Mouse (Mus musculus) forebrain, postnatal 0 days (tissue): ENCODE measurements around the gene Palm. TPM values are rescaled to one million over a fixed set of nuclear protein-coding genes. Genes with fewer than 3 reads are reported as not detected.

Experiments
- ATAC-seq: fragments of 200-750 bp; cut with Nextera tagmentation; 2 replicates; pipeline ENCODE4 v1.8.0; 2017; ENCODE audit warnings: mild to moderate bottlenecking, moderate library complexity
- DNase-seq: peaks from one replicate; pipeline ENCODE4 v3.0.0-alpha.2; 2015
- H3K27ac ChIP-seq: fragments of 300-500 bp; sonication (generic); 2 replicates; pipeline ENCODE4 v1.5.1; 2014; ENCODE audit warnings: low read depth, mild to moderate bottlenecking, antibody characterized with exemption, low read length, moderate library complexity, mixed read lengths
- H3K27me3 ChIP-seq: fragments of 300-500 bp; sonication (generic); 2 replicates; pipeline ENCODE4 v1.6.1; 2014; ENCODE audit warnings: mild to moderate bottlenecking, low read length, mixed read lengths; ENCODE audit not compliant: insufficient read depth
- H3K36me3 ChIP-seq: fragments of 300-500 bp; sonication (generic); 2 replicates; pipeline ENCODE4 v1.6.1; 2014; ENCODE audit warnings: mild to moderate bottlenecking, moderate library complexity; ENCODE audit not compliant: insufficient read depth
- H3K4me1 ChIP-seq: fragments of 300-500 bp; sonication (generic); 2 replicates; pipeline ENCODE4 v1.6.1; 2014; ENCODE audit warnings: antibody characterized with exemption; ENCODE audit not compliant: insufficient read depth
- H3K4me2 ChIP-seq: fragments of 300-500 bp; sonication (generic); 2 replicates; pipeline ENCODE4 v1.6.1; 2014; ENCODE audit warnings: low read depth, mild to moderate bottlenecking, moderate library complexity
- H3K4me3 ChIP-seq: fragments of 300-500 bp; sonication (generic); 2 replicates; pipeline ENCODE4 v1.5.1; 2014; ENCODE audit warnings: low read depth, low read length, mixed read lengths
- H3K9ac ChIP-seq: fragments of 300-500 bp; sonication (generic); 2 replicates; pipeline ENCODE4 v1.6.1; 2014; ENCODE audit warnings: mild to moderate bottlenecking
- H3K9me3 ChIP-seq: fragments of 300-500 bp; sonication (generic); 2 replicates; pipeline ENCODE4 v1.6.1; 2016; ENCODE audit warnings: low read length
- CTCF ChIP-seq: sonication (generic); IDR thresholded peaks from 2 replicates; pipeline ENCODE4 v1.5.1; 2016; ENCODE audit warnings: antibody characterized with exemption, control low read depth, low read depth
- WGBS: fragments of 180-500 bp; shearing (Covaris S2); extraction: QIAGEN DNeasy Blood & Tissue Kit; methylation state at CpG from one replicate; pipeline ENCODE4 v1.1.7; 2014; 5-methylcytosine and 5-hydroxymethylcytosine counted together
- polyA plus RNA-seq: library from polyadenylated mRNA; unstranded; fragments of >200 nt; fragmentation: Nextera tagmentation; extraction: Ambion mirVana; gene quantifications from 2 replicates; pipeline ENCODE4 v1.2.1, GENCODE M21; 2015
- total RNA-seq: library from RNA; depleted of rRNA; stranded (reverse); fragments of >200 nt; gene quantifications from 2 replicates; pipeline ENCODE4 v1.2.3, GENCODE M21; 2014

Palm gene
- total and polyA plus RNA-seq, 2 experiments from 2014 or later: 154 to 365 TPM

DNA sequence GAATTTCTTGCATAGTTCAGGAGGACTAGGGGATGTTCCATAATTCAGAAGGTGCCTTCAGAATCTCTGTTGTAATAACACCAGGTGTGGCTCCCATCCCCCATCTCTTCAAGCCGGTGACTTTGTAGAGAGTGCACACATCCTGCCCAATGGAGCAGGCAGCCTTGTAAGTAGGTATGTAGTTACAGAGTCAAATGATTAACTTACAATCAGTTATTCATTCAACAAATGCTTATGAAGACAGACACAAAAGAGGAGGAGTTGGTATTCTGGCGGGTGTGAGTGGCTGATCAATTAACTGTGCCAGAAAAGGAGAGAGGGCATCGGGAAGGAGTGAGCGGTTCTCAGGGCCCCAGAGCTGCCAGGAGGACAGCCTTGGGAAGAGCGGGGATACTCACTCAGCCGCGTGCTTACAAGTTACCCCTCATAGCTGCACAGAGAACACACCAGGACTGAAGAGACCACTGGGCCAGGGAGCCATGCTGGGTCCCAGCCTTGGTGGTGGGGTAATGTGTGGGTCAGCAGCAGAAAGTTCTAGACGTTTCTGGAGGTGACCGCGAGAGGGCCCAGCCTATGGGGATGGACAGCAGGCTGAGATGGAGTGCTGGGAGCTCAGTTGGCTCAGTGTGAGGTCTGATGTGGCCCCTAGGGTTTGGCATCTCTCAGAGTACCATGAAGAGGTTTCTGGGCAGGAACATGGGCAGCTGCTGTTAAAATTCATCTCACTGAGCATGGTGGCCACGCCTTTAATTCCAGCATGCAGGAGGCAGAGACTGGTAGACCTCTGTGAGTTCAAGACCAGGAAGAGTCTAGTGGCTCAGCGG is 22.5 kb downstream of the Palm start:
- Histone ChIP-seq H3K36me3 (peaks cover 61% of the 10 kb centered on the region), H3K27me3 (no peaks in the 10 kb centered on the region), H3K9me3 (no peaks in the 10 kb centered on the region), H3K4me1 (no peaks in the 10 kb centered on the region), H3K4me2 (no peak overlapping the region), H3K4me3 (no peak overlapping the region), H3K9ac (no peak overlapping the region), H3K27ac (no peak overlapping the region)
- DNase-seq: no peak
- no peak for TF ChIP-seq CTCF
- no peak for ATAC-seq
- 83% methylated on average over 12 of the region's 12 CpGs for WGBS

- ATAC-seq (no peak), DNase-seq (no peak)
- peak; percentile 67 for TF ChIP-seq CTCF
- Histone ChIP-seq H3K27ac (no peak overlapping the region), H3K9me3 (no peaks in the 10 kb centered on the region), H3K4me2 (no peak overlapping the region), H3K9ac (no peak overlapping the region), H3K4me3 (no peak overlapping the region), H3K36me3 (peaks cover 58% of the 10 kb centered on the region), H3K27me3 (no peaks in the 10 kb centered on the region), H3K4me1 (no peaks in the 10 kb centered on the region)
- 79% methylated on average over 2 of the region's 2 CpGs for WGBS
Measured at GRCm38 (mm10) chr10:79817111-79817510, 23.7 kb downstream of the Palm start.

GRCm38 (mm10) chr10:79818225-79818624 is 24.9 kb downstream of the Palm start:
- no peak for TF ChIP-seq CTCF

GRCm38 (mm10) chr10:79819606-79820005 is 26.2 kb downstream of the Palm start:
- WGBS: 92% methylated on average over 17 of the region's 17 CpGs
- no peak overlapping the region for H3K27ac ChIP-seq
- ATAC-seq: no peak

More at GRCm38 (mm10) chr10:79818225-79818624, 24.9 kb downstream of the Palm start:
- Histone ChIP-seq H3K9me3 (no peaks in the 10 kb centered on the region), H3K4me3 (no peak overlapping the region), H3K9ac (no peak overlapping the region), H3K4me1 (no peaks in the 10 kb centered on the region), H3K27me3 (no peaks in the 10 kb centered on the region), H3K4me2 (no peak overlapping the region), H3K36me3 (peaks cover 48% of the 10 kb centered on the region), H3K27ac (no peak overlapping the region)
- WGBS: 71% methylated on average over 4 of the region's 4 CpGs
- DNase-seq (no peak), ATAC-seq (no peak)

DNA sequence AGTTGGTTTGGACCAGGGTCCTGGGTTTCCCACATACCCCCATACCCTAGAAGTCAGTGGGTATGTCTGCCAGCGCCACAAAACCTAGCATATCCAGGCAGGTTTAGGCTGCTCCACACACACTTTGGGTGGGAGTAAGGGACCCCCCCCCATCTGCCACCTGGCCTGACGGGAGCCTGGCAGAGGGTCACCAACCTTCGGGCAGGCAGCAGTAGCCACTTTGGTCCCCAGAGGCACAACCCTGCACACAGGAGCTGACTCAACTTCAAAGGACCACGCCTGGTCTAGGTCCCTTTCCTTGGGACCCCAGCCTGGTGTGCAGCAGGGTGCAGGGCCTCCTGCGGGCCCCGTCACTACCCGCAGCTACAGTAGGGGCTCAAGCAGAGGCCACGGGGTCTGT is 26.9 kb downstream of the Palm start:
- Histone ChIP-seq H3K9ac (no peak overlapping the region), H3K36me3 (peaks cover 44% of the 10 kb centered on the region), H3K9me3 (no peaks in the 10 kb centered on the region), H3K27ac (no peak overlapping the region), H3K4me3 (no peak overlapping the region), H3K4me1 (no peaks in the 10 kb centered on the region), H3K27me3 (no peaks in the 10 kb centered on the region), H3K4me2 (no peak overlapping the region)
- no peak for DNase-seq
- 84% methylated on average over 8 of the region's 8 CpGs for WGBS
- TF ChIP-seq CTCF: no peak
- ATAC-seq: no peak

More at GRCm38 (mm10) chr10:79819606-79820005, 26.2 kb downstream of the Palm start:
- Histone ChIP-seq H3K4me3 (no peak overlapping the region), H3K4me1 (no peaks in the 10 kb centered on the region), H3K4me2 (no peak overlapping the region), H3K9me3 (no peaks in the 10 kb centered on the region), H3K36me3 (peaks cover 47% of the 10 kb centered on the region), H3K27me3 (no peaks in the 10 kb centered on the region), H3K9ac (no peak overlapping the region)
- no peak for DNase-seq
- TF ChIP-seq CTCF: no peak

- ATAC-seq: no peak
- H3K27ac ChIP-seq: no peak within 1 kb of the TSS
- TF ChIP-seq CTCF: no peak
Measured at GRCm38 (mm10) chr10:79820782-79821181, 27.4 kb downstream of the Palm start, which contains the start of gene Misp. TSS of gene Misp (plus strand) at chr10:79820989.

DNA sequence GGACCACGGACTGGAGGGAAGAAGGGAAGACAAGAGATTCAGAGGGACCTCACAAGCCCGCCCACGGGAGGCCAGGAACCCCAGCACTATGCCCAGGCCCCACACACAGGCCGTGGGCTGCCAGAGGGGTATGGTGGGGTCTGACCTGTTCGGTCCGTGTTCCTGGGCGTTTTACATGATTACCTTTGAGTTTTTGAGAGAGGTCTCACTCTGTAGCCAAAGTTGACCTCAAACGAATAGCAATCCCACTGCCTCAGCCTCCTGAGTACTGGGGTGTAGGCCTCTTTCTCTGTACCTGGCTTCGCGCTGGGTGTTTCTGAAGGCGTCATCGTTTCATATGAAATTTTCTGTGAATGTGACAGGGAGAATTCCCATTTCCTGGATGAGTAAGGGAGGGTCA is 28.4 kb downstream of the Palm start:
- no peaks in the 10 kb centered on the region for H3K27me3 ChIP-seq
- no peaks in the 10 kb centered on the region for H3K9me3 ChIP-seq
- H3K4me3 ChIP-seq: no peak overlapping the region
- no peak overlapping the region for H3K4me2 ChIP-seq
- TF ChIP-seq CTCF: no peak
- DNase-seq: no peak
- H3K9ac ChIP-seq: no peak overlapping the region
- 0 out of 2 replicates have a peak, but pooled peaks have one; percentile 4 for ATAC-seq
- H3K36me3 ChIP-seq: peaks cover 29% of the 10 kb centered on the region
- 93% methylated on average over 12 of the region's 12 CpGs for WGBS
- no peaks in the 10 kb centered on the region for H3K4me1 ChIP-seq
- no peak overlapping the region for H3K27ac ChIP-seq

More at GRCm38 (mm10) chr10:79820782-79821181, 27.4 kb downstream of the Palm start, which contains the start of gene Misp:
- WGBS: 72% methylated on average over 11 of the region's 11 CpGs
- Histone ChIP-seq H3K9ac (no peak within 1 kb of the TSS), H3K9me3 (no peaks in the 10 kb centered on the region), H3K4me1 (no peaks in the 10 kb centered on the region), H3K36me3 (peaks cover 39% of the 10 kb centered on the region), H3K27me3 (no peaks in the 10 kb centered on the region), H3K4me2 (no peak within 1 kb of the TSS), H3K4me3 (no peak within 1 kb of the TSS)
- no peak for DNase-seq
